Mouse (Mus musculus) cerebellum, adult 9-11 months (tissue): Measurements from ENCODE around the gene Focad.
"Not testable (repeated sequence)": the region's sequence is repeated elsewhere in the genome, so short reads cannot be mapped to it uniquely, and the experiment has no call there.

ENCODE experiments used
- DNase-seq: peaks from one replicate; pipeline ENCODE4 v3.0.0; 2022

Gene Focad

DNA sequence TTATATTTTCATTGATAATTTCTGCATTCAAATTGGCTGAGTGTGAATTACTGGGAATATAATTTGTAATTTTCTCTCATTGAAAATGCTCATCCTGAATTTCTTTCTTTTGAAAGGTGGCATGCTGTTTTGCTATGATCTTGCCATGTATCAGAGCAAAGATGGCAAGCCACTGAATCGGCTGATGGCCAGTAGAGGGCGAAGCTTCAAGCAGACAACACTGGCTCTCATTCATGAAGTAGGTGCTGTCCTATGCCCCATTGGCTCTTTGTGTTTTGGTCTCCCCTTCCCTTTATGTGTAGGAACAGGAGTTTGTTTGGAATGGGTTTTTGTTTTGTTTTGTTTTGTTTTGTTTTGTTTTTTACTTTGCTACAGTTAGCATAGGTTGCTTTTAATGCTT, 215.2 kb downstream of the Focad start:
- DNase-seq: no peak

- DNase-seq: no peak
Measured at GRCm38 (mm10) chr4:88314898-88315297, 220.5 kb downstream of the Focad start.

- no peak for DNase-seq
Measured at GRCm38 (mm10) chr4:88320067-88320466, 225.6 kb downstream of the Focad start.

DNA sequence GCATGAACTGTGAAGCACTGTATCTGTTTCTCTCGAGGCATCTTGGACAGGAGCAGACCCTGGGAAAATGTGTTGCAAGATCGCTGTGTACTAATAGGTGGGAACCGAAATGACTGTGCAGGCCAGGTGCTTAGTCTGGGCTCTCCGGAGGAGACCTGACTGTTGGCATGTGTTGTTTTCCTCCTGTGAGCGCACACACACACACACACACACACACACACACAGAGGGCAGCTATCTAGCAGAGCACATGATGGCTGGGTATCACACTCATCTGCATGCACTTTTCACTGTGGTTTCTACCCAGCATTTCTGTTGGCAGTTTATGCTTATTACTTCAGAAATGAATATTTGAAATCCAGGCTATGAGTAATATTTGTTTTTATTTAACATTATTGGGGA, 231.0 kb downstream of the Focad start:
- DNase-seq: no peak

GRCm38 (mm10) chr4:88334533-88334932, 240.1 kb downstream of the Focad start:
- no peak for DNase-seq

DNA sequence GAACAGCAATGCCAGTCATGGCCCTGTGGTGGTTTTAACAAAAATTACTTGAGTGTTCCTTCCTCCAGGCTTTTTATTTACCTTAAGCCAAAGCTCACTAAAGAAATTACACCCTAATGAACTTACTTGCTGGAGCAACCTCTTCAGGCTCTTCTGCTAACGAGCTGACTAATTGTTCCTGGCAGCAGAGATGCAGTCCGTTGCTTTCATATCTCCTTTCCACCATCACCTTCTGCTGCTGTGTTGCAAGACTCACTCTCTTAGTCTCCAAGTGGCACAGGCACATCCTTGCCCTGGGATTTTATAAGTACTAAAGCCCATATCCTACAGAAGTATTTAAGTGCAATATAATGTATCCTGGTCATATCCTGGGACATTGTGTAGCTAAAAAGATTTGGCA, 242.3 kb downstream of the Focad start:
- no peak for DNase-seq

- no peak for DNase-seq
Measured at GRCm38 (mm10) chr4:88337365-88337764, 242.9 kb downstream of the Focad start.

DNA sequence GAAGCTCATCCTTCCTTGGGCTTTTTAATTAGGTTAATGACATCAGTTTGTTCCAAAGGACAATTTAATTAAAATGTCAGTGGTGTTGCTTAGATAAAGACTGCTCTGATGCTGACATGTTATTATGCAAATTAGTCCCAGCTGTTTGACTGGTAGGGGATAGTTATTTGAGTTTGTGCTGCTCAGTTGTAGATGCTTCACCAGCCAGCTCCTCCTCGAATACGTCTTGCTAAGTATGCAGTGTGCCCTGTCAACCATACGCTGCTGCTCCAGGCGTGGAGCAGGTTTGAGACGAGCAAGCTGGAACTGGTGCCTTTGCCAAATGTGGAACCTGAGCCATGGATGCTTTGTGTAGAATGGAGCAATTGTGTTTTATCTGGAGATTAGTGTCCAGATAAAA, 243.7 kb downstream of the Focad start:
- DNase-seq: no peak

DNA sequence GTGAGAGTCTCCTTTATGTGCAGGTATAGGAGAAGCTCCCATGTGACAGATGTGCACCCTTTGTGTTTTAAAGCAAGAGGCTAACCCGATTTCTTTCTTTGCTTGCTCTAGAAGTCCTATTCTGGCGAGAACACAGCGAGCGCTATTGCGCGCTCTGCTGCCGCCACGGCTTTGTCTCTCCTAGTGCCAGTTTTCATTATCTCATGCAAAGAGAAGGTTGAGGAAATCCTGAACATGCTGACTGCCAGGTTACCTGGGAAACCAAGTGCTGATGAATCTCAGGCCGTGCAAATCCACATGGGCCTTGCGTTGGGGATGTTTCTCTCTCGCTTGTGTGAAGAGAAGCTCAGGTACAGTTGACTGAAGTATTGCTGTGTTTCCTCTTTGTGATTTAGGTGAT, 250.0 kb downstream of the Focad start:
- DNase-seq: no peak

DNA sequence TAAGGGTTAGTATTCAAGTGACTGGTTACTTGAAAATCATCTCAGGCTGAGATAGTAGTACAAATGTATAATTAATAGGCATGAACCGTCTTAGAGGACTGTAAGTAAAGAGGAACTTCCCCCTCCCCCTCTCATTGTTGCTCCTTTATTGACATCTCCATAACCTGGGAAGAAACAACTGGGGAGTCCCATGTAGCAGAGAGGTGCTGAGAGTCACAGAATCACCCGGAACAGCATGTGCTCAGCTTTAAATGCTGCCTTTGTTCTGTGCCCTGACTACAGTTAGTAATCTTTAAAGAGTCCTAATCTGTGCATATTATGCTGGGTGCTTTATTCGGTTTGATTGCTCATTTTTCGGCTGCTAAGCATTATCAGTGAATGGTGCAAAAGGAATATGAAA, 250.6 kb downstream of the Focad start:
- no peak for DNase-seq

- DNase-seq: no peak
Measured at GRCm38 (mm10) chr4:88345938-88346337, 251.5 kb downstream of the Focad start.

DNA sequence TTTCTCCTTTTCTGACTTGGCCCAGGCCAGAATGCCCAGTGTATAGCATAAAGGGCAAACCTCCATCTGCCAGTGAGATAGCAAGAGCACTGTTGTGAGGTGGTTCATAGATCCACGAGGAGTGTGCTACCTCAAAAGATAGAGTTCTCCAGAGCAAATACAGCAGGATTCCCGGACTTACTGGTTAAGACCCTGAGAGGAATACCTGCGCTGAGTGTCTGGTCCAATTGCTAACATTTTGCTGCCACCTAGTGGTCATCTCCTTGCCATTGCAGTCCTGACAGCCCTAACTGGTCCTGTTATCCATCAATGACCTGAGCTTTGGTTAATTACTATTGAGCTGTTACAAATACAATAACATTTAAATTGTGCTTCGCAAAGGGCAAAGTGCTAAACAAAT, 256.5 kb downstream of the Focad start:
- DNase-seq: peak; percentile 65

DNA sequence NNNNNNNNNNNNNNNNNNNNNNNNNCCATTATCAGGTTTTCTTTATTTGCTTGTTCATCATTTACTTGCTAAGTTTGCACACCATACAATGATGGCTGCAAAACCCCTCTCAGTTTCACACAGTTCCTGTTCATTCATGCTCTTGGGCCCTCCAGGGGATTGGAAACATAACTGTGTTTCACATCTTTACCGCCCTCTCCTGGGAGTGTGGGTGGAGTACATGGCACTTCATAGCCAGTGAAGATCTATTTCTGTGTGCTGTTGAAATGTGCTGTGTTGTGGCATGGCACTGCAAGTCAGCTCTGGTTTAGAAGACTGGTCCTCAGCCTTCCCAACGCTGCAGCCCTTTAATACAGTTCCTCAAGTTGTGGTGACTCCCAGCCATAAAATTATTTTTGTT, 262.2 kb downstream of the Focad start:
- no peak for DNase-seq

DNA sequence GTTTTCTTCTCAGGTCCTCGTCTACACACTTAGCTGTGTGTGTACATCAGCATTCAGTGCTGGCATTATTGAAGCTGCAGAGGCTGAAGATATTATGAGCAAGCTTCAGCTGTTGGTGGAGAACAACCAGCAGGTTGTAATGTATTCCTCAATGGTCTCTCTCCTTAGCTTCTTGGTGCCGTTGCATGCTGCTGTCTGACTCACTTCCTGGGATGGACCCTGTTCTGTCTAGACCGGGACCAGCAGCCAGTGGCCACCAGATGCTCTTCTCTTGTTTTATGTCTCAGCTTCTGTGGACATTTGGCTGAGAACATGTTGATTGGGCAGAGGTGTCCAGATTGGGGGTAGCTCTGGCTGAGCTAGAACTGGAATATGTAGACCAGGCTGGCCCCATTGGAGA, 263.0 kb downstream of the Focad start:
- no peak for DNase-seq

GRCm38 (mm10) chr4:88369951-88370350, 275.5 kb downstream of the Focad start:
- DNase-seq: no peak

DNA sequence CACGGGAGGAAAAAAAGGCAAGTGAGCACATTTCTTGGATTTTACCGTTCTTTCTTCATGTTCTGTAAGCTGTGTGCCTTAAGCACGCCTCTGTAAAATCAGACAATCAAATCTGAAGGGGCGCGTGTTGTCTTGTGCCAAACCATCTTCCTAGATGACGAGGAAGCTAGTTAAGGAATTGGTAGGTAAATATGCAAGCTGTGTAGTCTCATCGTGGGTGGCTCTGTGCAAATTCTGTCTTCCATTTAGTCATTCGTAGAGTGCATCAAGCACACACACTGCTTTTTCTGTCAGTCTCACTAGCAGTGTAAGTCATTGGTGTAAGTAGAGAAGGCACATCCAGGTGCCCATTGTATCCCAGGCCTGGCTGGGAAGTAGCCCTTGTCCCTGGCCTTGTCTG, 276.4 kb downstream of the Focad start:
- no peak for DNase-seq

GRCm38 (mm10) chr4:88372293-88373224, 278.1 kb downstream of the Focad start:
- DNase-seq: no peak

- DNase-seq: no peak
Measured at GRCm38 (mm10) chr4:88390036-88390435, 295.6 kb downstream of the Focad start.

DNA sequence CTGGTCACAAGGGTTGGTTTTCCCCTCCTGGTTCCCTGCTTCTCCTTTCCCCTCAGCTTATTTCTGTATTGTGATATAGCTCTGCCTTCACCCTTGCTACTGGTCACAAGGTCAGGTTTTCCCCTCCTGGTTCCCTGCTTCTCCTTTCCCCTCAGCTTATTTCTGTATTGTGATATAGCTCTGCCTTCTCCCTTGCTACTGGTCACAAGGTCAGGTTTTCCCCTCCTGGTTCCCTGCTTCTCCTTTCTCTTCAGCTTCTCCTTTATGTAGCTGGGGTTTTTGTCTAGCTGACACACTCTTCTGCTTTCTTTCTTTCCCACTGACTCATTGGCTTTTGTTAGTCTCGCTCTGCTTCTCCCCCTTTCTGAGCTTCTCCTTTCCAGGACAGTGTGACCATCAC, 296.2 kb downstream of the Focad start:
- not testable (repeated sequence) for DNase-seq

DNA sequence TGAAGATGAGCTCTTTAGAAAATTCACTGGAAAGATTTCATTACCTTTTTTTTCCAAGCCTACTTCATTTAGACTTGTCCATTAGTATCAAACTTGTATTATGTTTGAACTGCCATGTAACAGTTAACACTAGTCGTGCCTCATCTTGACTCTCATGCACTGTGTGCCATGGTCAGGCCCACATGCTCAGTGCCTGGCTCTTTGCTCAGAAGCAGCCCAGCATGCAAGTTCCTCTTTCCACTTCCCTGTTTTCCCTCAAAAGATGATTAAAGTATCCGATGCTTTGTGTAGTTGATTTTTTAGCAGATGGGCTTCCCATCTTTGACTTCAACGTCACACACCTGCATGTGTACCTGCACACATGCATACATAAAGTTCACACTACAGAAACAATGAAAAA, 301.3 kb downstream of the Focad start:
- DNase-seq: no peak

DNA sequence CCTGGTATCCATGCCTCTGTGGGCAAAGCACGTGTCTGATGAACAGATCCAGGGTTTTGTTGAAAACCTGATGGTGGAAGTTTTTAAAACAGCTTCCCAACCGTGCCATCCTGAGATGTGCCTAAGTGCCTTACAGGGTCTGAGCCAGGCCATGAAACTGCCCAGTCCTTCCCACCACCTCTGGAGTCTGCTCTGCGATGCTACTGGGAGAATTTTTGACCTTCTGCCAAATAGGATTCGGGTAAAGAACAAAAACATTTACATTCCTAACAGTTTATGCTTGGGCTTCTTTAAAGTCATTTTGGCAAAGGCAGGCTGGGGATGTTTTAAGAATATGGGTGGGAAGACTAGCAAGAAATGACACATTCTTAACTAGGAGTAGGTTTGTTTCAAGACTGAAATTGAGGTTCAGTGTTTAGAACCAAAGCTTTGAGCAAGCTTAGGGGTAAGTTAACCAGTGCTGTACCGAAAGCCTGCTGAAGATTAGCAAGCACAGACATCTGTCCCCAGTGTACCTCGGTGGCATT, 302.6 kb downstream of the Focad start:
- DNase-seq: no peak

- no peak for DNase-seq
Measured at GRCm38 (mm10) chr4:88400302-88400991, 306.0 kb downstream of the Focad start.

GRCm38 (mm10) chr4:88400992-88401313, 306.5 kb downstream of the Focad start:
- no peak for DNase-seq

DNA sequence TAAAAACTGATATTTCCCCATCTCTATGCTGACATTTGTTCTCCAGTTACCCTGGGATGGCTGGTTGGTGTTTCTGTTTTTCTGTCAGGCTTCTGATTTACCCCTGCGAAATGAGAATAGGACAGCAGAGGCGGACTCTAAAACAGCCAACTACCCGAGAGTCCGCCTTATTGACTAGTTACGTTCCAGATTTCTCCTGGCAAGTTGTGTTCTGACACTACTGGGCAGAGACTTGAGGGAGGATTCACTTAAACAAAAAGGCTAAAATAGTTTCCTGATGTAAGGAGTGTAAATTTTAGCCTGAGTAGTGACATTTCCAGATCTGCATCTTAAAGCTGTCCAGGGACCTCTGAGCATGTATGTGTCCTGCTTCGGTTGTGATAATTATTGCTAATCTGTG, 308.5 kb downstream of the Focad start:
- no peak for DNase-seq
